Mouse (Mus musculus) frontal cortex, adult (tissue): ENCODE measurements around the gene Zfand3.

Experiments
- ATAC-seq: cut with Nextera tagmentation; 2 replicates; pipeline ENCODE4 v1.9.2; 2017; ENCODE audit warnings: mild to moderate bottlenecking, moderate library complexity, mixed read lengths; ENCODE audit not compliant: low TSS enrichment

Zfand3 gene

DNA sequence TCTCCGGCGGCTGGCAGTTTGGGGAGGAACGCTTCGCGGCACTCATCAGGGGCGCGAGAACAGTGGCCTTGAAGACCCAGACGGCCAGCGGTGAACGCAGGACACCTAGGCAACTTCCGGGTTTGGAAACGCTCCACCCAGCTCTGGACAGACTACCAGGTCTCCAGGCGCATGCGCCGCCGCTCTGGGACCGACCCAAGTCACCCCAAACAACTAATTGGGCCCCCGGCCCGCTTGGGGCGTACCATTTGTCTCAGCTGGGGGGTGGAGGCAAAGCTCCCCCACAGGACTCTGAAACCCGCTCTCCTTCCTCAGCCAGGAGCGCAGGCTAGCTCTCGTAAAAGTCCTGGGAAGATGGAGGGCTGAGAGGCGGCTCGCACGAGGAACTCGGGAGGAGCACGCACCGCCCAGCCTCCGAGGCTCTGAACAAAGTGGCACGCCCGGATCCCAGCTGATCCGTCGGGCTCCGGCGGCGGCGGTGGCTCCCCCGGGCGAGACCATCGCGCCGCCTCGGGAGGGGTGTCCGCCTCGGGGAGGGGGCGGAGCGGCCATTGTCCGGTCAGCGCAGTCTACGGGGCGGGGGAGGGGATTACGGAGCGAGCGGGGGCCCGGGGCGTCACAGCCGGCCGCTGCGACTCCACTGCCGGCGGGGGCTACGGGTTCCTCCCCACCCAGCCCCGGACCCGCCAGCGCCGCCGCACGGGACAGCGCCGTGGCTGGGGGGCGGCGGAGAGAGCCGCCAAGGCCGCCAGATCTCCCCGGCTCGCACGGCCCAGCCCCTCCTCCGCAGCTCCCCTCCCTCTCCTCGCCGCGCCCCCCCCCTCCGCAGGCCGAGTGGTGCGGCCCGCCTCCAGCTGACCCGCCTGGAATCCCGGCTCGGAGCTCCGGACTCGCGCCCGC is at the start of gene Zfand3:
Gene Zfand3 (plus strand): TSS at position 531 of the 900 bp plus-strand sequence.
- ATAC-seq = peak; percentile 83

GRCm38 (mm10) chr17:29955880-29956279 is 48.7 kb upstream of the Zfand3 start:
- ATAC-seq = no peak

- no peak for ATAC-seq
Measured at GRCm38 (mm10) chr17:29963730-29964259, 40.7 kb upstream of the Zfand3 start.

DNA sequence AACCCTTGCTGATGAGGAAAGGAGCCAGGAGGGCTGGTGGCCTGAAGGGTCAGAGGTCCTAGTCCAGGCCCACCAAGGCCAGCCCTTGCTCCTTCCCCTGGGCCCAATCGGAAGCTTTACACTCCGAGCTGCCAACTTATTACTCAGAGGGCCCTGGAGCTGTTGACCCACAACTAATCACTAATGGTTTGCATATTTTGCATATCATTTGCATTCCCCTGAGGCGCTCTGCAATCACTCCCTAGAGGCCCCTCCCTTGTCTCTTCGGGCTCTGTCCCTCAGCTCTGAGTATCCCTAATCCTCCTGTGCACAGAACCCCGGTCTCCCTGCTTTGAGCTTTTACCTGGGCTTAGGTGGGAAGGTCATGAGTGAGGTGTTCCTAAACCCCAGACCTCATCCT is 39.0 kb upstream of the Zfand3 start:
- ATAC-seq = no peak

GRCm38 (mm10) chr17:29970037-29970555 is 34.4 kb upstream of the Zfand3 start, which contains the start of gene Mdga1:
Mdga1 (minus strand) TSS chr17:29970087.
- ATAC-seq = no peak

DNA sequence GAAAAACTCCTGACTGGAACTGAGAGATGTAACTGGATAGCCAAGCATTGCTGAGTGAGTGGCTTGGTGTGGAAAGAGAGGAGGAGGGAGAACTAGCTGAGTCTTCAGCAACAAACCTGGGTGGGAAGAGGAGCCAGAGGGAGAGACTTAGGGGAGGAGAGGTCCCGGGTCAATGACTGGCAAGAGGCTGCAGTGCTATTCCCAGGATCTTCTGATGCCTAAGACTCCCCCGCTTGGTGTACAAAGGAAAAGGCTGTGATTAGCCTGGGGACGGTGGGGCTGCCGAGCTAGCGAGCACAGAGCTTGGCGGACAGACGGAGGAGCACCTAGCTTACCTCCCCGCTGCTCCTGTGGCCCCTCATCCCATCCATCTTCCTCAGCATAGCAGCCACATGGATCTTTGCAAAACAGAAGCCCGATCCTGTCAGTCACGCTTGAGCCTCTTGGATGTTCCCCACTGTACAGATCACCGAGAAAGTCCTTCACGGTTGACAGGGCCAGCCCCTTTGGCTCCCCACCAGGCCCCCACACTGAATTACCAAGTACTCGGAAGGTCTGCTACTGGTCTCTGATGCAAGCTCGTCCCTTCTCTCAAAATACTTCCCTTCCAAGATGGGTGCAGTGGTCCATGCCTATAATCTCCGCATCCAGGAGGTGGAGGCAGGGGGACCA is 32.6 kb upstream of the Zfand3 start:
- ATAC-seq = no peak

DNA sequence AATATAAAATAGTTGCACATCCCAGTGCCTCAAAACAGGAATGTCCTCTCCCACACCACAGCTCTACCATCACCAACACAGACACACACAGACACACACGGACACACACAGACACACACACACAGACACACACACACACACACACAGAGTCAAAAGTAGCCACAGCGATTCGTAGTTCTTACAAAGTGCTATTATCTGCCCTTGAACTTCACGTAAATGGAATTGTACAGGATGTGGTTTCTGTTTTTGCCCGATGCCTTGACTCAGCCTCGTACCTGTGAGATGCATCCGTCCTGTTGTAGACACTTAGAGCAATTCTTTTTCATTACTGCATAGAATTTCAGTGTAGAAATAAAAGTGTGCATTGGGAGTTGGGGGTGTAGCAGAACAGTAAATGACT is 31.3 kb upstream of the Zfand3 start:
- no peak for ATAC-seq

GRCm38 (mm10) chr17:29975731-29976130 is 28.8 kb upstream of the Zfand3 start:
- peak; percentile 94 for ATAC-seq

- no peak for ATAC-seq
Measured at GRCm38 (mm10) chr17:29979020-29979419, 25.5 kb upstream of the Zfand3 start.

GRCm38 (mm10) chr17:29979841-29980240 is 24.7 kb upstream of the Zfand3 start:
- ATAC-seq = no peak

GRCm38 (mm10) chr17:29981568-29981967 is 23.0 kb upstream of the Zfand3 start:
- no peak for ATAC-seq

GRCm38 (mm10) chr17:29983190-29983589 is 21.3 kb upstream of the Zfand3 start:
- ATAC-seq = no peak

GRCm38 (mm10) chr17:29984931-29985330 is 19.6 kb upstream of the Zfand3 start:
- no peak for ATAC-seq

DNA sequence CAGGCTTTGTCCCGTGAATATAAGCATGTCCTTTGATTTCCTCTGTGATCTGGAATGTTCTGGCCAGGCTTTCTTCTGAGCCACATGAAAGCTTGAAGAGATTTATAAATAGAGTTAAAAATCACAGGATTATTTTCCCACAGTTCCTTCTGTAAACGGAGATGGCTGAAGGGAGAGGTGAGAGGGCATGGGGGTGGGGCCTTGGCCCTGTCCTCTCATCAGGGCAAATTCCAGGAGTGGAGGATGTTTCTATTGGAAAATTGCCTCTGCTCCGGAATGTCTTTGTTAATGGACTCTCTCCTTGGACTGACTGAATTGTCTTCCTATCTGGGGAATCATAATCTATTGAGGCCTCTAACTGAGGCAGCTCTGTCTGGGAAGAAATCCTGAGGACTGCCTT is 19.0 kb upstream of the Zfand3 start:
- no peak for ATAC-seq

- ATAC-seq = no peak
Measured at GRCm38 (mm10) chr17:29988141-29988540, 16.4 kb upstream of the Zfand3 start.

DNA sequence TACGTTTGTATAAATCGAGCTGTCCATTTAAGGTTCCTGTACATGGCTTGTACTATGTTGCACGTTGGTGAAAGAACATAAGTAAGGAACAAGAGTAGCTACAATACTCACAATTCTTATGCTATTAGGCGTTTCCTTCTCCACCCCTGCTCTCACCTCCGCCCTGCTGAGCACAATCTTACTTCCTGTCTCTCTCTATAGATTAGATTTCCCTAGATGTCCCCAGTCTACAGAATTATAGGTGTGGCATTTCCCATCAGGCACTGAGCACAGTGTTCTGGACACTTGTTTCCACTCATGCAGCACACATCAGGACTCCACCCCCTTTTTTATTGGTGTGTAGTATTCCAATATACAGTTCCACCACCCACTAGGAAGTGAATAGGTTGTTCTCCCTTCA is 14.9 kb upstream of the Zfand3 start:
- ATAC-seq = no peak

DNA sequence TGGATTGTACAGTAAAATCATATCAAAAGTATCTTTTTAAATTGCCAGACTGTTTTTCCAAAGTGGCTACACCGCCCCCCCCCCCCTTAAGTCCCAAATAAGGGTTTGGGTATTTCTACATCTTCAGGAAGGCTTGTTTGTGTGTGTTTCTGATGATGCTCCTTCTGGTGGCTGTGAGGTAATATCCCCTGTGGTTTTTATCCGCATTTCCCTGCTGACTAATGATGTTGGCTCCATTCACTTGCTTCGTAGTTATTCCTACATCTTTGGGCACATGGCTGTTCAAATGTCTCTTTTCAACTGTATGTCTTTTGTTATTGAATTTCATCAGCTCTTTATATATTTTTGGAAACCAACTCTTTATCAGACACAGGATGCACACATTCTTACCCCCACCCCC is 14.4 kb upstream of the Zfand3 start:
- ATAC-seq = no peak

DNA sequence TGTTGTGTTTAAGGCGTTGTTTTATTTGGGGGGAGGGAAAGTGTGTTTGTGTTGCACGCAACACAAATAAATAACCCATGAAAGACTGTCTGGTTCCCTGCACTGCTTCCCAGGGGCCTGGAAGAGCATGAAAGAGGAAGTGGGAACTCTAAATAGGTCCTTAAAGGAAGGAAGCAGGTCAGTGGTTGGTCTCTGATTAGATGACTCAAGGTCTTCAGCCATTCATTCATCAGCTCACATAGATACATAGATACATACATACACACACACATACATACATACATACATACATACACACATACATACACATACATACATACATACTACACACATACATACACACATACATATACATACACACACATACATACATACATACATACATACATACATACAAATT is 13.7 kb upstream of the Zfand3 start:
- no peak for ATAC-seq

DNA sequence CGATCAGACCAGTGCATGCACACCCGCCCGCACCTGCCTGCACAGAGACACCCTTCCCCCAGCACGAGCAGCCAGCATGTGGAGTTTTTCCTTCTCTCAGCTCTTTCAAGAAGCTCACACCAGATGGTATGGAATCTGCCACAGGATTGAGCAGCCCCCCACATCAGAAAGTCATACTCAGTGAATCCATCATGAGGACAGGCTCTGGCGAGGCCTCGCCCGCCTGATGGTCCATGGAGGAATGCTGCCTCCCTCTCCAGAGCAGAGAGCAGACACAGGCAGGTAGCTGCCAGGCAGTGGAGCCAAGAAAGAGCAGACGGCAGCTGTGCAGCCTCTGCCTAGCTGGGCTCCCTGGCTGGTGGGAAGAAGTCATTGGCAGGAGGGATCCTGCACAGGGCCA is 11.0 kb upstream of the Zfand3 start:
- peak; percentile 90 for ATAC-seq

DNA sequence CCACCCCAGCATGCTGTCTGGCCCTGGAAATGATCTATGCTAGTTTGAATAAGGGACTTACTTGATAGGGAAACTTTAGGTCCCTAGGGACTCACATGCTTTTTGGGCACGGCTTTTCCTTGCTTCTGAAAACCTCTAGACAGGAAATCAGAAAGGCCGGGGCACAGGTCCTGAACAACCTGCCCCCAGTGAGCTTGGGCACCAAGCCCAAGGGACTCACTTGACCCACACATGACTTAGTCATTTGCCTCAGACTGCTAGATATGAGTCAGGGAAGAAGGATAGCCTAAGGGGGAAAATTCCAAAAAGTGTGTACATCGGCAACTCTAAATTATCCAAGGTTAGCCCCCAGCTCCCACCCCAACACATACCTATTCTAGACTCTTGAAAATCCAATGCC is 10.5 kb upstream of the Zfand3 start:
- no peak for ATAC-seq

DNA sequence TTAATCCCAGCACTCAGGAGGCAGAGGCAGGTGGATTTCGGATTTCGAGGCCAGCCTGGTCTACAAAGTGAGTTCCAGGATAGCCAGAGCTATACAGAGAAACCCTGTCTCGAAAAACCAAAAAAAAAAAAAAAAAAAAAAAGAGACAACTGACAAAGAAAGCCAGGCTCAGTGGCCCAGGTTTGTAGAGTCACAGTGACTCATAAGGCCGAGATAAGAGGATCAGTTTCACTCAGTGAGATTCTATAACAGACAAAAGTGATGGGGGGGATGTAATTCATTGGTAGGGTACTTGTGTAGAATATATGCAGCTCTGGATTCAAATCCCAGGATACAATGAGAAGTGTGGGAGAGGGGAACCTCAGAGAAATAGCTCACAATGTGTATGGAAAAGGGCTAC is 10.1 kb upstream of the Zfand3 start:
- no peak for ATAC-seq

- ATAC-seq = no peak
Measured at GRCm38 (mm10) chr17:29995986-29996385, 8.5 kb upstream of the Zfand3 start.

GRCm38 (mm10) chr17:29997726-29998125 is 6.8 kb upstream of the Zfand3 start:
- ATAC-seq = no peak
